Mouse (Mus musculus) ES-Bruce4 (cell line): ENCODE results near the gene F7. TPM values are rescaled to one million over a fixed set of nuclear protein-coding genes. Genes with fewer than 3 reads are reported as not detected.

Experiments
- H3K27ac ChIP-seq: 2 replicates; pipeline ENCODE4 v1.5.1; 2012; ENCODE audit warnings: low read length, inconsistent platforms; ENCODE audit not compliant: insufficient read depth
- H3K27me3 ChIP-seq: 2 replicates; pipeline ENCODE4 v1.6.1; 2012; ENCODE audit warnings: mild to moderate bottlenecking, low read length, inconsistent platforms; ENCODE audit not compliant: control insufficient read depth, poor library complexity, insufficient read depth, severe bottlenecking
- H3K36me3 ChIP-seq: 2 replicates; pipeline ENCODE4 v1.6.1; 2012; ENCODE audit warnings: inconsistent platforms, mild to moderate bottlenecking, low read length, moderate library complexity; ENCODE audit not compliant: control insufficient read depth, poor library complexity, insufficient read depth, severe bottlenecking
- H3K4me1 ChIP-seq: one replicate; pipeline ENCODE4 v1.8.1; 2011; ENCODE audit warnings: low read length; ENCODE audit not compliant: control insufficient read depth, insufficient read depth
- H3K4me3 ChIP-seq: 2 replicates; pipeline ENCODE4 v1.5.1; 2011; ENCODE audit warnings: low read depth, mild to moderate bottlenecking, low read length
- H3K9ac ChIP-seq: 2 replicates; pipeline ENCODE4 v1.6.1; 2012; ENCODE audit warnings: low read depth, mild to moderate bottlenecking, inconsistent platforms; ENCODE audit not compliant: poor library complexity, severe bottlenecking
- H3K9me3 ChIP-seq: replicated peaks from 2 replicates; pipeline ENCODE4 v1.6.1; 2012; ENCODE audit warnings: mild to moderate bottlenecking, low read length, inconsistent platforms; ENCODE audit not compliant: control insufficient read depth, poor library complexity, insufficient read depth, severe bottlenecking
- CTCF ChIP-seq: IDR thresholded peaks from one replicate; pipeline ENCODE4 v1.8.1; 2011; ENCODE audit warnings: low read depth, low read length
- EP300 ChIP-seq: IDR thresholded peaks from 2 replicates; pipeline ENCODE4 v1.6.1; 2011; ENCODE audit warnings: low read depth, low read length; ENCODE audit not compliant: insufficient read depth
- POLR2A ChIP-seq: IDR thresholded peaks from one replicate; pipeline ENCODE4 v1.8.1; 2011; ENCODE audit warnings: low read length; ENCODE audit not compliant: insufficient read depth
- polyA plus RNA-seq: library from polyadenylated mRNA; stranded (reverse); fragments of >200 nt; gene quantifications from 2 replicates; pipeline ENCODE4 v1.2.4, GENCODE M21; 2011; ENCODE audit warnings: low read depth; ENCODE audit not compliant: missing spikeins, insufficient read depth, insufficient read length

Gene F7
- polyA plus RNA-seq, result not detected in 2 replicates

DNA sequence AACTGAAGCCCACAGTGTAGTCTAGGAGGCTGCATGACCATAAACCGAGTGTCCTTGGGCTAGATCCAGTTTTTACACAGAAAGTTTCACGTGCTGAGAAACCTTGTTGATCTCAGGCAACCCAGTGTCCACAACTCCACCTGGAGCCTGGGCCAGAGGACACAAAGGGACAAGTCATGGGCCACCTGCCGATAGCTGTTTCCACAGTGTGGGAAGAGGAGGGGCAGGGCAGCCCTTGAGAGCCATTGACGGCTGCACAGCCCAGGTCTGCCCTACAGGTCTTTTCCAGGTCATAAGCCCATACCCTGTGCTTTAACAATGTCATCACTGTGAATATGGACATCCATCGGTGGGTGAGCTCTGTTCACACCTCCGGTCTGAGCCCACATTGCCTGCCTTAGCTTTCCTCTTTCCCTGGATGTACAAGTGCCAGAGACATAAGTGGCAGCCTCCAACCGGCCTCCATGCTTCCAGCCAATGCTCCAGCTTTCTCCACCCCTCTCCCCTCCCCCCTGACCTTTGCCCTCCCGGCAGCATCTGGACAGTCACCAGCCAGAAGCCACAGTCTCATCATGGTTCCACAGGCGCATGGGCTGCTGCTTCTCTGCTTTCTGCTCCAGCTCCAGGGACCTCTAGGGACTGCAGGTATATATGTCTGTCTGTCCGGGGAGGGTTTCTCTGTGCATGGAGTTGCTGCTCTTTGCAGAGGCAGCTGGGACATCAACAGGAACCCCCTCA is at the start of gene F7:
TSS of gene F7 (plus strand) at position 548 of the 738 bp plus-strand sequence.
- Histone ChIP-seq H3K36me3 (no peaks in the 10 kb centered on the region), H3K4me1 (no peaks in the 10 kb centered on the region), H3K9ac (no peak within 1 kb of the TSS), H3K27ac (no peak within 1 kb of the TSS), H3K27me3 (no peaks in the 10 kb centered on the region), H3K9me3 (no peaks in the 10 kb centered on the region), H3K4me3 (no peak within 1 kb of the TSS)
- no peak for TF ChIP-seq POLR2A
- no peak for TF ChIP-seq EP300
- TF ChIP-seq CTCF, result no peak

DNA sequence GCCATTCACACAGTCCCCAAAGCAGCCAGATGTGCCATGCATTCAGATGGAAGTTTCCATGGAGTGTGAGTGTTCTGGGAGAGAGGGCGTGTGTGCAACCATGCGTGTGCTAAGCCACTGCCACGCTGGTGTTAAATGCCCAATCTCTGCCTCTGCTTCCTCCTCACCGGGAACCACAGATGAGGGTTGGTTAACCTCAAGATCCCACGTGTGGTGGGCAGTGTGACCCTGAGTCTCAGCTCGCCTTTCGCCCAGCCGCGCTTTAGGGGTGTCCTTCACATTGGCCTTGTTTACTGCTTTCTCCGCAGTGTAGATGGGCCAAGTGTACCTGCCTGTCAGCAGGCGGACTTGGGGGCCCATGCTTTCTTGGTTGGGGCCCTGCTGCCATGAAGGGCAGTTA is 49.5 kb upstream of the F7 start:
- Histone ChIP-seq H3K9me3 (no peaks in the 10 kb centered on the region), H3K36me3 (no peaks in the 10 kb centered on the region), H3K4me3 (no peak overlapping the region), H3K9ac (no peak overlapping the region), H3K27ac (no peak overlapping the region), H3K27me3 (no peaks in the 10 kb centered on the region), H3K4me1 (no peaks in the 10 kb centered on the region)
- TF ChIP-seq EP300, result no peak
- no peak for TF ChIP-seq CTCF
- TF ChIP-seq POLR2A, result no peak

GRCm38 (mm10) chr8:12976723-12977122 is 49.1 kb upstream of the F7 start:
- no peaks in the 10 kb centered on the region for H3K9me3 ChIP-seq
- TF ChIP-seq EP300 (no peak), POLR2A (no peak), CTCF (no peak)
- H3K36me3 ChIP-seq, result no peaks in the 10 kb centered on the region
- H3K9ac ChIP-seq, result no peak overlapping the region
- no peaks in the 10 kb centered on the region for H3K4me1 ChIP-seq
- no peak overlapping the region for H3K27ac ChIP-seq
- no peak overlapping the region for H3K4me3 ChIP-seq
- no peaks in the 10 kb centered on the region for H3K27me3 ChIP-seq

- Histone ChIP-seq H3K27ac (no peak overlapping the region), H3K9me3 (no peaks in the 10 kb centered on the region), H3K4me1 (no peaks in the 10 kb centered on the region), H3K36me3 (no peaks in the 10 kb centered on the region), H3K4me3 (no peak overlapping the region), H3K9ac (no peak overlapping the region), H3K27me3 (no peaks in the 10 kb centered on the region)
- TF ChIP-seq CTCF (no peak), EP300 (no peak), POLR2A (no peak)
Observed at GRCm38 (mm10) chr8:12977325-12977724, 48.5 kb upstream of the F7 start.

DNA sequence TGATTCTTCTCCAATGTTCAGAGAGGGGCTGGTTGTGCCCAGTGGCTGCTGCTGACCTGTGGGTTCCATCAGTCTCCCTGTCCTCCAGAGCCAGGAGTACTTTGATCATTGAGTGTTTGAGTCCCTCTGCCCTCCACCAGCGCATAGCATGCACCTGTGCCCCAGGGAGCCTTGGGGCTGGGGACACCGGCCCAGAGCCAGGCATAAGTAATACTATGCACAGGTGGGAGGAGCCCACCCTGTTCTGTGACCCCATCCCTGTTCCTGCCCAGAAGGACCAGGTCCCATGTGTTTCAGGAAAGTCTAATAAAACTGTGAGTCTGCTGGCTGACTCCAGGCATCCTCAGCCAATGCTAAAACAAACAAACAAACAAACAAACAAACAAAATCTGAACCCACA is 47.5 kb upstream of the F7 start:
- Histone ChIP-seq H3K4me1 (no peaks in the 10 kb centered on the region), H3K36me3 (no peaks in the 10 kb centered on the region), H3K27me3 (no peaks in the 10 kb centered on the region), H3K9ac (no peak overlapping the region), H3K27ac (no peak overlapping the region), H3K9me3 (no peaks in the 10 kb centered on the region), H3K4me3 (no peak overlapping the region)
- TF ChIP-seq CTCF (no peak), POLR2A (no peak)

- H3K4me3 ChIP-seq, result no peak overlapping the region
- H3K36me3 ChIP-seq, result no peaks in the 10 kb centered on the region
- no peak overlapping the region for H3K27ac ChIP-seq
- no peaks in the 10 kb centered on the region for H3K4me1 ChIP-seq
- TF ChIP-seq POLR2A (no peak), CTCF (peak; percentile 87)
- H3K27me3 ChIP-seq, result no peaks in the 10 kb centered on the region
- no peaks in the 10 kb centered on the region for H3K9me3 ChIP-seq
- H3K9ac ChIP-seq, result no peak overlapping the region
Observed at GRCm38 (mm10) chr8:12978726-12979125, 47.1 kb upstream of the F7 start.
